Mouse (Mus musculus) neural tube, embryonic 11.5 days (tissue): ENCODE results near the gene Bcor. TPM values are rescaled to one million over a fixed set of nuclear protein-coding genes. Genes with fewer than 3 reads are reported as not detected.

Experiments
- ATAC-seq: fragments of 200-750 bp; cut with Nextera tagmentation; 2 replicates; pipeline ENCODE4 v1.8.0; 2017; ENCODE audit warnings: moderate number of reproducible peaks, mild to moderate bottlenecking, moderate TSS enrichment, moderate library complexity; ENCODE audit not compliant: insufficient read depth, low FRiP score, low TSS enrichment
- DNase-seq: peaks from one replicate; pipeline ENCODE4 v3.0.0-alpha.2; 2015; ENCODE audit warnings: low spot score
- H3K27ac ChIP-seq: fragments of 300-500 bp; sonication (generic); 2 replicates; pipeline ENCODE4 v1.5.1; 2014; ENCODE audit warnings: low read depth, mild to moderate bottlenecking, low read length
- H3K27me3 ChIP-seq: fragments of 300-500 bp; sonication (generic); 2 replicates; pipeline ENCODE4 v1.6.1; 2014; ENCODE audit warnings: mild to moderate bottlenecking, low read length, mixed read lengths; ENCODE audit not compliant: control insufficient read depth, insufficient read depth
- H3K36me3 ChIP-seq: fragments of 300-500 bp; sonication (generic); 2 replicates; pipeline ENCODE4 v1.6.1; 2014; ENCODE audit warnings: mild to moderate bottlenecking, low read length, moderate library complexity, mixed read lengths; ENCODE audit not compliant: control insufficient read depth, insufficient read depth
- H3K4me1 ChIP-seq: fragments of 300-500 bp; sonication (generic); 2 replicates; pipeline ENCODE4 v1.6.1; 2014; ENCODE audit warnings: low read length, mixed read lengths; ENCODE audit not compliant: control insufficient read depth, insufficient read depth
- H3K4me2 ChIP-seq: fragments of 300-500 bp; sonication (generic); 2 replicates; pipeline ENCODE4 v1.6.1; 2014; ENCODE audit warnings: low read depth, mild to moderate bottlenecking, moderate library complexity
- H3K4me3 ChIP-seq: fragments of 300-500 bp; sonication (generic); 2 replicates; pipeline ENCODE4 v1.5.1; 2014; ENCODE audit warnings: low read depth, low read length
- H3K9ac ChIP-seq: fragments of 300-500 bp; sonication (generic); 2 replicates; pipeline ENCODE4 v1.6.1; 2014; ENCODE audit warnings: mild to moderate bottlenecking, low read length
- H3K9me3 ChIP-seq: fragments of 300-500 bp; sonication (generic); 2 replicates; pipeline ENCODE4 v1.6.1; 2016; ENCODE audit warnings: low read length; ENCODE audit not compliant: control insufficient read depth
- WGBS: fragments of 180-500 bp; shearing (Covaris S2); extraction: QIAGEN DNeasy Blood & Tissue Kit; methylation state at CpG from one replicate; pipeline ENCODE4 v1.1.7; 2014; 5-methylcytosine and 5-hydroxymethylcytosine counted together
- polyA plus RNA-seq: library from polyadenylated mRNA; unstranded; fragments of >200 nt; fragmentation: Nextera tagmentation; extraction: Ambion mirVana; gene quantifications from 2 replicates; pipeline ENCODE4 v1.2.1, GENCODE M21; 2014

The Bcor gene
- polyA plus RNA-seq, 1 experiment from 2014 or later = 26.7 TPM

DNA sequence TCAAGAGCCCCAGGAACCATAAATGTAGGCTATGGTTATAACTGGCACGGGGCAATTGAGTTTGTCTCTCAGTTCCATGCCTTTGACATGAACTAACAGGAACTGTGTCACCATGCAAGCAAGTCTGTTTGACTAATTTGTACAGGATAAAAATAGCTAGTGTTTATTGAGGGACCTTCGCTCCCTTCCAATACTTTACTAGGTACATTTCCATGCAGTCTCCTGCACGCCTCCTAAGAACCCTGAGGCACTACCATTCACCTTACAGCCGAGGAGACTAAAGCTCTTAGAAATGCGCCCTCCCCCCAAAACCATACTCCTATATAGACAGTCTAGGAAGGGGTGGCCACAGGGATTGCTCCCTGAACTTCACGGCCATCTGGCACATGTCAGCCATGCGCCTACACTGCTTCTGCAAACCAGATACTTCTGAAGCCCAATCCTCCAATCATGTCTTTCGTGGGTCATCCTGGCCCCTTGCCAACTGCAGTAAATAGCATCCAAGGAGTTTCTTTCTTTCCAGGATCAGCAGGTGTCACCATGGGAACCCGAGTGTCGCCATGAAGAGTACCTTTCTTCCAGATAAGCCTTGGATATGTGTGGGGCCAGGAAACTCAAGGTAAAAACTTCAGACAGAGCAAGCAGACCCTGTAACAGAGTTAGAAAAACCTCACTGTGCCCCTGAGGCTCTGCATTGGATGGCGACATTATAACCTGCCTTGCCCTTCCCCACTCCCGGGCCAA lies 63.2 kb downstream of the Bcor start:
- Histone ChIP-seq H3K4me1 (no peaks in the 10 kb centered on the region), H3K4me2 (no peak overlapping the region), H3K27ac (no peak overlapping the region), H3K27me3 (peaks cover 1% of the 10 kb centered on the region; the same call in 1 of the 2 replicates), H3K4me3 (no peak overlapping the region), H3K9me3 (no peaks in the 10 kb centered on the region), H3K36me3 (no peaks in the 10 kb centered on the region), H3K9ac (no peak overlapping the region)
- ATAC-seq (no peak), DNase-seq (no peak)
- 87% methylated on average over 12 of the region's 12 CpGs for WGBS

GRCm38 (mm10) chrX:12093371-12093770 lies 66.8 kb downstream of the Bcor start:
- ATAC-seq = no peak
- Histone ChIP-seq H3K4me1 (peaks cover 20% of the 10 kb centered on the region; the same call in 1 of the 2 replicates), H3K4me3 (no peak overlapping the region), H3K27me3 (peaks cover 35% of the 10 kb centered on the region), H3K9me3 (no peaks in the 10 kb centered on the region), H3K4me2 (no peak overlapping the region), H3K27ac (no peak overlapping the region), H3K9ac (no peak overlapping the region), H3K36me3 (no peaks in the 10 kb centered on the region)
- no peak for DNase-seq
- 76% methylated on average over 4 of the region's 4 CpGs for WGBS

DNA sequence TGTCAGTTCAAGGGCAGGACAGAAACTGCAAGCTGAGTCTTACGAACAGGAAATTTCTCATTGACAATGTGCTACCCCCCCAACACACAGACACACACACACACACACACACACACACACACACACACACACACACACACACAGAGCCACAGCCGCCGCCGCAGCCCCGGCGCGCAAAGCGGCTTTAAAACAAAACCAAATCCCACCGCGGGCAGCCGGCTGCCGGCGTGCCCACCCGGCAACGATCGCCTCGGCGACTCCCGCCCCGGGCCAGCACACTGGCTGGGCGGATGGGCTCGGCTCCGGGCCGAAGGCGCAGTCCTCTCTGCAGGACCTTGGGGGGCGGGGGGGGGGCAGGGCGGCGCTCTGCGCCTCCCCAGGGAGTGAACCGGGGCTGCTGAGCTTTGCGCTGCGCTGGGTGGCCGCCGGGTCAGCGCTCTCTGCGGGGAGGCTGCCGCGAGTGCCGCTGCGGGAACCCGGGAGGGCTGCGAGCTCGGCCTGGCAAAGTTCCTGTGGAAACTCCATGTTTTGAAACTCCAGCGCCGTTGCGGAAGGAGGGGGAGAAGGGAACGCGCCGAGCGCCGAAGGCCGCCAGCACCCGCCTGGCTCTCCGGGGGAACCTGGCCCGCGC lies 68.6 kb downstream of the Bcor start:
- no peaks in the 10 kb centered on the region for H3K36me3 ChIP-seq
- ATAC-seq = no peak
- DNase-seq = peak; percentile 55
- peaks cover 20% of the 10 kb centered on the region; the same call in 1 of the 2 replicates for H3K4me1 ChIP-seq
- peak overlapping the region; percentile 89 for H3K27ac ChIP-seq
- H3K4me2 ChIP-seq = peak overlapping the region; percentile 82
- peak overlapping the region; percentile 76 for H3K9ac ChIP-seq
- H3K4me3 ChIP-seq = peak overlapping the region; percentile 44
- peaks cover 51% of the 10 kb centered on the region for H3K27me3 ChIP-seq
- 1% methylated on average over 27 of the region's 56 CpGs for WGBS
- H3K9me3 ChIP-seq = no peaks in the 10 kb centered on the region

- Histone ChIP-seq H3K27me3 (peaks cover 56% of the 10 kb centered on the region), H3K4me3 (peak overlapping the region; percentile 44), H3K4me1 (peaks cover 20% of the 10 kb centered on the region; the same call in 1 of the 2 replicates), H3K36me3 (no peaks in the 10 kb centered on the region), H3K4me2 (peak overlapping the region; percentile 82), H3K9me3 (no peaks in the 10 kb centered on the region), H3K9ac (peak overlapping the region; percentile 76), H3K27ac (peak overlapping the region; percentile 89)
- ATAC-seq (peak; percentile 33; the same call in 1 of the 2 replicates), DNase-seq (peak; percentile 76)
- WGBS = 2% methylated on average over 32 of the region's 47 CpGs
These were observed 69.2 kb downstream of the Bcor start for GRCm38 (mm10) chrX:12090871-12091404.

DNA sequence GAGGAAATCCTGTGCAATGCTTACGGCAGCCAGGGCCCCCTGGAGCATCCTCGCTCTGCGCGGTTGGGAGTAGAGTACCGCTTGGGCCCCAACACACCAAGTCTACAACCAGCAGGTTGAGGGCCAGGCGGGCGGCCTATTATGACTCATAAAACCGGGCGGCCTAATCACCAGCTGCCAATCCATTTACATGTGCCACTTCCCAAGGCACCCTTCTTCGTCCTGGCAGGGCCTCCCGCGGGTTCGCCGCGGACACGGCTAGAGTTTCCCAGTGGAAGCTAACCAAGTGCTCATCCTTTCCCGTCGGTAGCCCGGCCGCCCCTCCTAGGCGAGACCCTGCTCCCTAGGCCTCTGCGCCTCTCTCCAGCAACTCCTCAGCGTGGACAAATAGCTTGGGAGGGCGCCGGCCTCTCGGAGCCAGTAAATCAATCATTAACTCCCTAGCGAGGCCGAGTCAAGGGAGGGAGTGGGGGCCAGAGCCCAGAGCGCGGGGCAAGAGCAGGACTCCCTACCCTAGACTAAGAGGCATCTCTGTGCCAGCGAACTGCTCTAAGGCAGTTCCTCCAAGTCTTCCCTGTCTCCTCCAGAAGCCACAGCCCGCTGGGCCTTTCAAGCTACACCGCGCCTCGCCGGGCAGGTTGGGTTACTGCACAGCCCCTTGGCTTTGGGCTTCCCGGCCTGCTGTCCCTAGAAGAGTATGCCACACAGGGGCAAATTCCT lies 69.8 kb downstream of the Bcor start:
- Histone ChIP-seq H3K9me3 (no peaks in the 10 kb centered on the region), H3K4me1 (peaks cover 20% of the 10 kb centered on the region; the same call in 1 of the 2 replicates), H3K27me3 (peaks cover 61% of the 10 kb centered on the region), H3K4me3 (peak overlapping the region; percentile 44), H3K9ac (peak overlapping the region; percentile 76), H3K4me2 (peak overlapping the region; percentile 82), H3K36me3 (no peaks in the 10 kb centered on the region), H3K27ac (peak overlapping the region; percentile 89)
- WGBS = under 1% methylated on average over 37 of the region's 37 CpGs
- peak; percentile 32 for ATAC-seq
- peak; percentile 55 for DNase-seq

DNA sequence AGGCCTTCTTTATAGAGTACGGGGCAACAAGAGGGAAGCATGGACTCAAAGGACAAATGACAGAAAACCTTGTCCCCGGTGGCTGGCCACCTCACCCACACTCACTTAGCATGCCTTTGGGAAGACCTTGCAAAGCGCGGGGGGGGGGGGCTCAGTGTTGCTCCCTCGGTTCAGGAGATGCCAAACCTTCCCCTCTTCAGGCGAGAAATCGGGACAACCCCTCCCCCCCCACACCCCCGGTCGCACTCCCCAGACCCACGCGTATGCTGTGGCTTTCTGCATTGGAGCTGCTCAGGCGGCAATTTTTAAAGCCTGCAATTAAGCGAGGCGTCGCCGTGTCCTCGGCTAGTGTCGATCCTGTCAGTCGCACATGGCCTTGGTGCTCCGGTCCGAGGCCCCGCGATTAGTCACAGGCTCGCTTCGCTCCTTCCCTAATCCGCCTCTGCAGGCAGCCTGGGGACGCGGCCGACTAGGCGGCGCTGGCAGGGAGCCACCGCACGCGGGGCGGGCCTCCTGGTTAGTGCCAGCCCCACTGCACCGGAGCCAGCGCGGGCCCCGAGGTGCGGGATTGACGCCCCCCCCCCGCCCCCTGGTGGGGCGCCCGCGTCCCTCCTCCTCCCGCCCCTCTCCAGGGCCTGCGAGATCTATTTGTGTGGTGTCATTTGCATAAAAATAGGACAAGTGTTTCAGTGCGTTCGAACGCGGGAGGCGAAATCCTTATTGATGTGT lies 70.6 kb downstream of the Bcor start:
- WGBS = 2% methylated on average over 50 of the region's 52 CpGs
- Histone ChIP-seq H3K4me3 (peak overlapping the region; percentile 44; the same call in 1 of the 2 replicates), H3K4me2 (peak overlapping the region; percentile 82), H3K9ac (peak overlapping the region; percentile 14; the same call in 1 of the 2 replicates), H3K36me3 (no peaks in the 10 kb centered on the region), H3K27me3 (peaks cover 69% of the 10 kb centered on the region), H3K27ac (peak overlapping the region; percentile 89), H3K9me3 (no peaks in the 10 kb centered on the region), H3K4me1 (peaks cover 22% of the 10 kb centered on the region; the same call in 1 of the 2 replicates)
- peak; percentile 28 for ATAC-seq
- DNase-seq = peak; percentile 69

- Histone ChIP-seq H3K9me3 (no peaks in the 10 kb centered on the region), H3K27me3 (peaks cover 70% of the 10 kb centered on the region), H3K9ac (0 out of 2 replicates have a peak overlapping the region, but pooled peaks have one; percentile 67), H3K27ac (peak overlapping the region; percentile 89), H3K4me3 (peak overlapping the region; percentile 40; the same call in 1 of the 2 replicates), H3K4me2 (peak overlapping the region; percentile 80), H3K4me1 (peaks cover 22% of the 10 kb centered on the region; the same call in 1 of the 2 replicates), H3K36me3 (no peaks in the 10 kb centered on the region)
- DNase-seq (no peak), ATAC-seq (no peak)
- 2% methylated on average over 13 of the region's 13 CpGs for WGBS
These were observed 71.2 kb downstream of the Bcor start for GRCm38 (mm10) chrX:12089027-12089340.
